Mouse (Mus musculus) stomach, embryonic 14.5 days (tissue): ENCODE measurements around the gene Rpl7l1. TPM values are rescaled to one million over a fixed set of nuclear protein-coding genes. Genes with fewer than 3 reads are reported as not detected.

Source experiments
- ATAC-seq: fragments of 200-750 bp; cut with Nextera tagmentation; 2 replicates; pipeline ENCODE4 v1.8.0; 2017; ENCODE audit warnings: low read depth, moderate TSS enrichment; ENCODE audit not compliant: insufficient number of reproducible peaks, insufficient read depth, low FRiP score
- H3K27ac ChIP-seq: fragments of 300-500 bp; sonication (generic); 2 replicates; pipeline ENCODE4 v1.5.1; 2014; ENCODE audit warnings: mild to moderate bottlenecking, low read length, moderate library complexity, mixed read lengths
- H3K27me3 ChIP-seq: fragments of 300-500 bp; sonication (generic); 2 replicates; pipeline ENCODE4 v1.6.1; 2014; ENCODE audit warnings: low read length, control low read depth, mixed read lengths; ENCODE audit not compliant: control insufficient read depth, insufficient read depth
- H3K36me3 ChIP-seq: fragments of 300-500 bp; sonication (generic); 2 replicates; pipeline ENCODE4 v1.6.1; 2014; ENCODE audit warnings: mild to moderate bottlenecking, control low read depth, low read length, moderate library complexity, mixed read lengths; ENCODE audit not compliant: control insufficient read depth, insufficient read depth
- H3K4me1 ChIP-seq: fragments of 300-500 bp; sonication (generic); 2 replicates; pipeline ENCODE4 v1.6.1; 2014; ENCODE audit warnings: low read length, control low read depth, mixed read lengths; ENCODE audit not compliant: control insufficient read depth, insufficient read depth
- H3K4me2 ChIP-seq: fragments of 300-500 bp; sonication (generic); replicated peaks from 2 replicates; pipeline ENCODE4 v1.6.1; 2014; ENCODE audit warnings: low read depth, low read length, control low read depth
- H3K4me3 ChIP-seq: fragments of 300-500 bp; sonication (generic); 2 replicates; pipeline ENCODE4 v1.5.1; 2014; ENCODE audit warnings: low read depth, low read length, control low read depth
- H3K9ac ChIP-seq: fragments of 300-500 bp; sonication (generic); replicated peaks from 2 replicates; pipeline ENCODE4 v1.6.1; 2014; ENCODE audit warnings: low read depth, mild to moderate bottlenecking, control low read depth, low read length, moderate library complexity, mixed read lengths
- H3K9me3 ChIP-seq: fragments of 300-500 bp; sonication (generic); 2 replicates; pipeline ENCODE4 v1.6.1; 2016; ENCODE audit warnings: low read depth, low read length, control low read depth; ENCODE audit not compliant: control insufficient read depth
- WGBS: fragments of 180-500 bp; shearing (Covaris S2); extraction: QIAGEN DNeasy Blood & Tissue Kit; methylation state at CpG from one replicate; pipeline ENCODE4 v1.1.7; 2014; 5-methylcytosine and 5-hydroxymethylcytosine counted together
- polyA plus RNA-seq: library from polyadenylated mRNA; unstranded; fragments of >200 nt; fragmentation: Nextera tagmentation; extraction: Ambion mirVana; gene quantifications from 2 replicates; pipeline ENCODE4 v1.2.1, GENCODE M21; 2014

Gene Rpl7l1
- polyA plus RNA-seq, 1 experiment from 2014 or later, result 149 TPM

DNA sequence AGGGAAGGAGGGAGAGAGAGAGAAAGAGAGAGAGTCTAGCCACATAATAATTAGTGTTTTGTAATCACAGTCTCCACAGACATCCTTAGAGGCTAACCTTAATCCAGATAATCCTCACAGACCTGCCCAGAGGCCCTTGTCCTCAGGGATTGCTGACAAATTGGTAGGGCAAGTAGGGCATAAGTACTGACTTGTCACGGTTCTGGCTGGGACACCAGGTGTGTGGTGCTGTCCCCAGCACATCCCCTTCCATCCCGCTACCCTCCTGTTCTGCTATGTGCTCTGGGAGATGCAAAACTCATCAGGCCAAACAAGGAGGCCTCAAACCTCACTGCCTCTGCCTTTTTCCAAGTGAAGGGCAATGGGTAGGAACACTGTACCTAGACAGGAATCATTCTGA lies 37.0 kb downstream of the Rpl7l1 start:
- H3K4me3 ChIP-seq, result no peak overlapping the region
- H3K4me2 ChIP-seq, result no peak overlapping the region
- H3K27ac ChIP-seq, result no peak overlapping the region
- ATAC-seq, result no peak
- peaks cover 19% of the 10 kb centered on the region for H3K36me3 ChIP-seq
- H3K4me1 ChIP-seq, result no peaks in the 10 kb centered on the region
- H3K27me3 ChIP-seq, result no peaks in the 10 kb centered on the region
- no peaks in the 10 kb centered on the region for H3K9me3 ChIP-seq
- no peak overlapping the region for H3K9ac ChIP-seq
- WGBS, result 87% methylated on average over 2 of the region's 2 CpGs

DNA sequence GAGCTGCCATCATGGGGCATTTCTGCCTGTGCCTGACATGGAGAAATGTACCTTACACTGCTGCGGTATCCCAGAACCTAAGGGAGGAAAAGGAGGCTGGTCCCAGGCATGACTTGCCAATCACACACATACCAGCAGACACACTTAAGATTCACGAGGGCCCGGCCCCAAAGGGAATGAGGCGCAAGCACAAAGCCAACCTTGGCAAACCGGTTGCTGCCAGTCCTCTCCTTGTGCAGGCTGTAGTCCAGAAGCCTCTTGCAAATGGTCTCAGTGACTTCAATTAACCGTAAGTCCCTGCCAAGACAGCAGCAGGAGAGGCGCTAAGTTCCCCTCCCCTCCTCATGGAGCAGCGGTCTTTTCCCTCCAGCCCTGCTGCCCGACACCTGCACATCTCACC lies 39.5 kb downstream of the Rpl7l1 start:
- 85% methylated on average over 9 of the region's 9 CpGs for WGBS
- H3K27me3 ChIP-seq, result no peaks in the 10 kb centered on the region
- no peak overlapping the region for H3K4me3 ChIP-seq
- no peak overlapping the region for H3K4me2 ChIP-seq
- peaks cover 19% of the 10 kb centered on the region for H3K36me3 ChIP-seq
- no peak for ATAC-seq
- H3K27ac ChIP-seq, result no peak overlapping the region
- no peaks in the 10 kb centered on the region for H3K9me3 ChIP-seq
- H3K9ac ChIP-seq, result no peak overlapping the region
- no peaks in the 10 kb centered on the region for H3K4me1 ChIP-seq

DNA sequence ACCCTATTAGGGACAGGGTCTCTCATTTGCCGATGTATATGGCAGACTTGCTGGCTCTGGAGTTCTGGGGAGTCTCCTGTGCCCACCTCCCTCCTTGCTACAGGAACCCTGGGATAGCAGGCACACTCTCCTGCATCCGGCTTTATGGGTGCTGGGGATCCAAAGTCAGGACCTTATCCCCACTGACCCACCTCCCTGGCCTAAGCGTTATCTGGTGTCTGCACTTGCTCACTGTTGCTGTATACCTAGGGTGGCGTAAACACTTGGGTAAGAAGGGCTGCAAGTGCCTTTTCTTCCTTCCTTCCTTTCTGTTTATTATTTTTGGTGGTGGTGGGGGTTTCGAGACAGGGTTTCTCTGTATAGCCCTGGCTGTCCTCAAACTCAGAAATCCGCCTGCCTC lies 41.2 kb downstream of the Rpl7l1 start:
- H3K4me3 ChIP-seq, result no peak overlapping the region
- H3K4me1 ChIP-seq, result no peaks in the 10 kb centered on the region
- WGBS, result 90% methylated on average over 6 of the region's 6 CpGs
- H3K4me2 ChIP-seq, result no peak overlapping the region
- H3K9ac ChIP-seq, result no peak overlapping the region
- no peak for ATAC-seq
- H3K36me3 ChIP-seq, result peaks cover 14% of the 10 kb centered on the region
- no peak overlapping the region for H3K27ac ChIP-seq
- no peaks in the 10 kb centered on the region for H3K9me3 ChIP-seq
- no peaks in the 10 kb centered on the region for H3K27me3 ChIP-seq

DNA sequence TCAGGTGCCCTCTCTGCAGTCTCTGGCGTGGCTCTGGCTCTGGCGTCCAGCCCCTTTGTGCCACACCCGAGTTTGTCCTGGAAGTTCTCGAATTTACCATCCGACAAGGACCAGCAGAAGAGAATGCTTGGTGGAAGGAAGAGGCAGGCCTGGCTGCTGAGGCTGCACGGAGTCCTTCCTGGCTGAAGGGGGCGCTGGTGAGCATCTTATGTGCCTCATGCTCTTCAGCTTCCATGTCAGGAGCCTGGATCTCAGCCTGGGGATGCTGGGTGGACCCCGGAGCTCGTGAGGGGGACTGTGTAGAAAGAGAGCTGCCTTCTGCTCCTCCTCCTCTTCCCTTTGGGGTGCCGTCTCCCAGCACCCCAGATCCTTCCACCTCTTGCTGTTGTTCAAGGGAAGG lies 46.3 kb downstream of the Rpl7l1 start:
- no peaks in the 10 kb centered on the region for H3K9me3 ChIP-seq
- no peak overlapping the region for H3K4me3 ChIP-seq
- no peak overlapping the region for H3K27ac ChIP-seq
- no peaks in the 10 kb centered on the region for H3K4me1 ChIP-seq
- no peaks in the 10 kb centered on the region for H3K27me3 ChIP-seq
- H3K36me3 ChIP-seq, result peaks cover 7% of the 10 kb centered on the region
- 53% methylated on average over 10 of the region's 10 CpGs for WGBS
- ATAC-seq, result no peak
- H3K4me2 ChIP-seq, result no peak overlapping the region
- no peak overlapping the region for H3K9ac ChIP-seq

DNA sequence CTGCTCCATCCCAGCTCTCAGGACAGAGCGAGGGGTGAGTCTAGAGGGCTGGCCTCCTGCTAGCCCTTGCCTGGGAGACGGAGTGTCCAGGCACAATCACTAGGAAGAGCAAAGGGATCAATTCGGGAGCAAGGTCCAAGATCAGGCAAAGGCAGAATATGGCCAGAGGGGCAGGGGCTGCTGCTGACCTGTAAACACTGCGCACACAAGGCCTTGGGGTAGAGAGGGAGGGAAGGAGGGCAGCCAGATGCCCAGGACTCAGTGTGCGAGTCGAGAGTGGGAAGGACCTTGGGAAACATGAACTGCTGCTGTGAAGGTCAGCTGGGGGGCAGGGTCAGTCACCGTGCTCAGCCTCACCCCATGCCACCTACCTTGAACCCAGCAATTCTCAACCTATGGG lies 47.2 kb downstream of the Rpl7l1 start:
- Histone ChIP-seq H3K27ac (no peak overlapping the region), H3K4me2 (no peak overlapping the region), H3K4me3 (no peak overlapping the region), H3K9ac (no peak overlapping the region), H3K4me1 (no peaks in the 10 kb centered on the region), H3K27me3 (no peaks in the 10 kb centered on the region), H3K36me3 (peaks cover 7% of the 10 kb centered on the region; the same call in 1 of the 2 replicates), H3K9me3 (no peaks in the 10 kb centered on the region)
- ATAC-seq, result no peak
- WGBS, result 81% methylated on average over 7 of the region's 7 CpGs

DNA sequence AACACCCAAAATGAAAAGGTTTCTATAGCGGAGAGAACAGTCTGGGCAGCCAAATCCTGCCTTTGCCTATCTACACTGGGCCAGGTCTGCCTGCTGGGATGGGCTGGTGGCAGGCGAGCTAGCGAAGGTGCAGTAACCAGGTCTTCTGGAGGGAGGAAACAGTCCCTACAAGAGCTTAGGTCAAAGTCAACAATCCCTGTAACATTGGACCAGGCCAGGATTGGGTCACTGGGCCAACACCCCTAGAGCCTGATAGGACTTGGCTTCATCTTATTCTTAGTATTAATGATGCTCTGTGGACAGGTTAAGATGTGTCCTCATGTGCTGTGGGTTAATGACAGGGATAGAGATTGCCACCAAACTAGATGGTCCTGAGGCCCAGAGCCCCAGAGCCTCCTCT lies 48.4 kb downstream of the Rpl7l1 start:
- 88% methylated on average over 3 of the region's 3 CpGs for WGBS
- Histone ChIP-seq H3K27ac (no peak overlapping the region), H3K4me2 (no peak overlapping the region)

DNA sequence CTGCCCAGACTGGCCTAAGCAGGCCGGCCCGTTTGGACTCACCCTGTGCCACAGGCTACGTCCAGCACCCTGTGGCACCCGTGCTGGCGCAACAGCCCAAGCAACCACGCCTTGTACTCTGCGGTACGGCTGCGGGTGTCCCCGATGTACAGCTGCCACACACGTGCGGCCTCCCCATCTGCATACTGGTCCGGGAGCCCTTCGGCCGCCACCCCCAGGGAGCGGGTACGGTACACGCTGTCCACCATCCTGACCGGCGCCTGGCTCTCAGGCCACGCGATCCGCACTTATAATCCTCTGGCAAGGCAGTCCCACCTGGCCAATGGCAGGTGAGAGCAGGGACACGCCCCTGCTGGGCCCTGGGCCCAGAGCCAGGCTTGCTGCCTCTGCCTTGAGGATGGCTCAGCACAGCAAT lies 53.6 kb downstream of the Rpl7l1 start, which contains the start of gene Gnmt:
Gnmt (minus strand) TSS at position 265 of the 415 bp plus-strand sequence.
- Histone ChIP-seq H3K36me3 (no peaks in the 10 kb centered on the region; the same call in 1 of the 2 replicates), H3K4me1 (no peaks in the 10 kb centered on the region), H3K27ac (no peak within 1 kb of the TSS), H3K9me3 (no peaks in the 10 kb centered on the region), H3K9ac (no peak within 1 kb of the TSS), H3K4me2 (peak within 1 kb of the TSS; percentile 24; the same call in 1 of the 2 replicates), H3K4me3 (0 out of 2 replicates have a peak within 1 kb of the TSS, but pooled peaks have one; percentile 1), H3K27me3 (0 out of 2 replicates have a peak, but pooled peaks cover 4% of the 10 kb centered on the region)
- WGBS, result 13% methylated on average over 24 of the region's 24 CpGs
- ATAC-seq, result peak; percentile 50; the same call in 1 of the 2 replicates

More for the DNA sequence above, 48.4 kb downstream of the Rpl7l1 start:
- Histone ChIP-seq H3K9ac (no peak overlapping the region), H3K27me3 (no peaks in the 10 kb centered on the region), H3K4me1 (no peaks in the 10 kb centered on the region), H3K36me3 (peaks cover 7% of the 10 kb centered on the region; the same call in 1 of the 2 replicates), H3K9me3 (no peaks in the 10 kb centered on the region), H3K4me3 (no peak overlapping the region)
- ATAC-seq, result no peak

DNA sequence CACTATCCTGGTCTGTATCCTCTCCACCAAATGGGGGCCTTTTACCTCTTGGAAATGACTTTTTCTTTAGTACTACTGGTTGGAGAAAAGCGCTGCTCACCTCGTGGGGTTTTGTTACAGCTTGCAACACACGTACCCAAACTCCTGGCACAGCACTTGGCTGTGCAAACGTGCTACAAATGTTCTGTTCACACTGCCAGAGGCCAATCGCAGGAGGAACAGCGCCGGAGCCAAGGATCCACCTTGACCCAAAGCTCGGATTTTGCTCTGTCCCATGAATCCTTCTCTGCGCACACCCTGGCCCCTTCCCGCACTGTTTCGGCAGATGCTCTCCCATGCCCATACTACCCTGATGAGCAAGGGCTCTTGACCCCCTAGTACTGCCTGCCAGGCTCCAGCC lies 54.0 kb downstream of the Rpl7l1 start:
- Histone ChIP-seq H3K9me3 (no peaks in the 10 kb centered on the region), H3K27ac (no peak overlapping the region), H3K36me3 (peaks cover 4% of the 10 kb centered on the region; the same call in 1 of the 2 replicates), H3K4me1 (no peaks in the 10 kb centered on the region), H3K4me3 (0 out of 2 replicates have a peak overlapping the region, but pooled peaks have one; percentile 1), H3K4me2 (peak overlapping the region; percentile 24; the same call in 1 of the 2 replicates), H3K27me3 (0 out of 2 replicates have a peak, but pooled peaks cover 4% of the 10 kb centered on the region), H3K9ac (no peak overlapping the region)
- 0 out of 2 replicates have a peak, but pooled peaks have one; percentile 2 for ATAC-seq
- 43% methylated on average over 11 of the region's 11 CpGs for WGBS

DNA sequence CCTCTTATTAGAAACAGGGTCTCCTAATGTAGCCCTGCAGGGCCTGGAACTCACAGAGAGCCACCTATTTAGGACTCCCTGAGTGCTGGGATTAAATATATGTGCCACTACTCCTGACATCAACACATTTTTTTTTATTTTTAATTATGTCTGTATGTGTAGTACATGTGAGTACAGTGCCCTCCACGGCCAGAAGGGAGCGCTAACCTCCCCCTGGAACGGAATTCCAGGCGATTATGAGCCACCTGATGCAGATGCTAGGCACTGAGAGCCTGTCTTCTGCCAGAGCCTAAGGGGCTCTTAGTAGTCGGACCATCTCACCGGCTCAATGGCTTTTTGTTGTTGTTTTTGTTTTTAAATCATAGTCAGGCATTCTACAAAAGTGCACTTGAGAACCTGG lies 54.5 kb downstream of the Rpl7l1 start:
- Histone ChIP-seq H3K4me2 (no peak overlapping the region), H3K27me3 (0 out of 2 replicates have a peak, but pooled peaks cover 4% of the 10 kb centered on the region), H3K4me1 (no peaks in the 10 kb centered on the region), H3K4me3 (no peak overlapping the region), H3K9ac (no peak overlapping the region), H3K36me3 (peaks cover 7% of the 10 kb centered on the region; the same call in 1 of the 2 replicates), H3K9me3 (no peaks in the 10 kb centered on the region), H3K27ac (no peak overlapping the region)
- ATAC-seq, result no peak
- WGBS, result 46% methylated on average over 6 of the region's 6 CpGs
